Mouse (Mus musculus) limb, embryonic 11.5 days (tissue): ENCODE results near the gene Gng7. TPM values are rescaled to one million over a fixed set of nuclear protein-coding genes. Genes with fewer than 3 reads are reported as not detected.

Experiments used
- ATAC-seq: fragments of 200-750 bp; cut with Nextera tagmentation; 2 replicates; pipeline ENCODE4 v1.8.0; 2017; ENCODE audit warnings: low read depth; ENCODE audit not compliant: insufficient number of reproducible peaks, low FRiP score, low TSS enrichment
- DNase-seq: peaks from one replicate; pipeline ENCODE4 v3.0.0-alpha.2; 2015; ENCODE audit warnings: low spot score
- H3K27ac ChIP-seq: fragments of 300-500 bp; sonication (generic); replicated peaks from 2 replicates; pipeline ENCODE4 v1.5.1; 2014; ENCODE audit warnings: low read depth, mild to moderate bottlenecking, low read length
- H3K27me3 ChIP-seq: fragments of 300-500 bp; sonication (generic); 2 replicates; pipeline ENCODE4 v1.6.1; 2014; ENCODE audit warnings: mild to moderate bottlenecking, low read length, mixed read lengths; ENCODE audit not compliant: control insufficient read depth, insufficient read depth
- H3K36me3 ChIP-seq: fragments of 300-500 bp; sonication (generic); 2 replicates; pipeline ENCODE4 v1.6.1; 2014; ENCODE audit warnings: mild to moderate bottlenecking, low read length, moderate library complexity, mixed read lengths; ENCODE audit not compliant: control insufficient read depth, insufficient read depth
- H3K4me1 ChIP-seq: fragments of 300-500 bp; sonication (generic); 2 replicates; pipeline ENCODE4 v1.6.1; 2014; ENCODE audit warnings: low read length, mixed read lengths; ENCODE audit not compliant: control insufficient read depth, insufficient read depth
- H3K4me2 ChIP-seq: fragments of 300-500 bp; sonication (generic); 2 replicates; pipeline ENCODE4 v1.6.1; 2014; ENCODE audit warnings: low read depth, mild to moderate bottlenecking, moderate library complexity; ENCODE audit not compliant: severe bottlenecking
- H3K4me3 ChIP-seq: fragments of 300-500 bp; sonication (generic); 2 replicates; pipeline ENCODE4 v1.5.1; 2014; ENCODE audit warnings: low read depth, low read length
- H3K9ac ChIP-seq: fragments of 300-500 bp; sonication (generic); 2 replicates; pipeline ENCODE4 v1.6.1; 2014; ENCODE audit warnings: mild to moderate bottlenecking, low read length
- H3K9me3 ChIP-seq: fragments of 300-500 bp; sonication (generic); 2 replicates; pipeline ENCODE4 v1.6.1; 2016; ENCODE audit warnings: low read length; ENCODE audit not compliant: control insufficient read depth
- WGBS: fragments of 180-500 bp; shearing (Covaris S2); extraction: QIAGEN DNeasy Blood & Tissue Kit; methylation state at CpG from one replicate; pipeline ENCODE4 v1.1.7; 2014; 5-methylcytosine and 5-hydroxymethylcytosine counted together
- polyA plus RNA-seq: library from polyadenylated mRNA; unstranded; fragments of >200 nt; fragmentation: Nextera tagmentation; extraction: Ambion mirVana; gene quantifications from 2 replicates; pipeline ENCODE4 v1.2.1, GENCODE M21; 2014

The Gng7 gene
- polyA plus RNA-seq, 1 experiment from 2014 or later, result 4.6 TPM

GRCm38 (mm10) chr10:81033586-81033985, 18.8 kb upstream of the Gng7 start:
- no peak for DNase-seq
- WGBS, result 82% methylated on average over 10 of the region's 10 CpGs
- Histone ChIP-seq H3K9me3 (no peaks in the 10 kb centered on the region), H3K27ac (no peak overlapping the region), H3K4me1 (no peaks in the 10 kb centered on the region), H3K27me3 (no peaks in the 10 kb centered on the region), H3K9ac (no peak overlapping the region), H3K4me2 (no peak overlapping the region), H3K4me3 (no peak overlapping the region), H3K36me3 (peaks cover 5% of the 10 kb centered on the region; the same call in 1 of the 2 replicates)
- ATAC-seq, result no peak

GRCm38 (mm10) chr10:81029031-81029430, 14.3 kb upstream of the Gng7 start:
- Histone ChIP-seq H3K27ac (no peak overlapping the region), H3K9me3 (no peaks in the 10 kb centered on the region), H3K4me3 (no peak overlapping the region), H3K36me3 (peaks cover 5% of the 10 kb centered on the region; the same call in 1 of the 2 replicates), H3K4me1 (peaks cover 4% of the 10 kb centered on the region; the same call in 1 of the 2 replicates), H3K9ac (0 out of 2 replicates have a peak overlapping the region, but pooled peaks have one; percentile 12), H3K27me3 (peaks cover 13% of the 10 kb centered on the region; the same call in 1 of the 2 replicates), H3K4me2 (no peak overlapping the region)
- DNase-seq, result no peak
- WGBS, result 86% methylated on average over 10 of the region's 10 CpGs
- ATAC-seq, result no peak

GRCm38 (mm10) chr10:81028219-81028618, 13.5 kb upstream of the Gng7 start:
- H3K9ac ChIP-seq, result no peak overlapping the region
- no peaks in the 10 kb centered on the region for H3K9me3 ChIP-seq
- H3K36me3 ChIP-seq, result peaks cover 5% of the 10 kb centered on the region; the same call in 1 of the 2 replicates
- peaks cover 13% of the 10 kb centered on the region; the same call in 1 of the 2 replicates for H3K27me3 ChIP-seq
- ATAC-seq (no peak), DNase-seq (no peak)
- H3K4me2 ChIP-seq, result no peak overlapping the region
- H3K4me1 ChIP-seq, result peaks cover 4% of the 10 kb centered on the region; the same call in 1 of the 2 replicates
- no peak overlapping the region for H3K27ac ChIP-seq
- H3K4me3 ChIP-seq, result no peak overlapping the region

GRCm38 (mm10) chr10:81027331-81027730, 12.6 kb upstream of the Gng7 start:
- Histone ChIP-seq H3K4me3 (no peak overlapping the region), H3K9ac (no peak overlapping the region), H3K9me3 (no peaks in the 10 kb centered on the region), H3K4me1 (peaks cover 4% of the 10 kb centered on the region; the same call in 1 of the 2 replicates), H3K36me3 (peaks cover 5% of the 10 kb centered on the region; the same call in 1 of the 2 replicates), H3K27ac (no peak overlapping the region), H3K4me2 (no peak overlapping the region), H3K27me3 (peaks cover 18% of the 10 kb centered on the region)
- no peak for ATAC-seq
- 66% methylated on average over 4 of the region's 4 CpGs for WGBS
- no peak for DNase-seq

- H3K9me3 ChIP-seq, result no peaks in the 10 kb centered on the region
- H3K27me3 ChIP-seq, result peaks cover 22% of the 10 kb centered on the region
- H3K9ac ChIP-seq, result no peak overlapping the region
- no peak for ATAC-seq
- no peak for DNase-seq
- H3K4me3 ChIP-seq, result no peak overlapping the region
- peaks cover 4% of the 10 kb centered on the region; the same call in 1 of the 2 replicates for H3K4me1 ChIP-seq
- H3K36me3 ChIP-seq, result peaks cover 5% of the 10 kb centered on the region; the same call in 1 of the 2 replicates
- H3K4me2 ChIP-seq, result no peak overlapping the region
- WGBS, result 93% methylated on average over 5 of the region's 5 CpGs
- H3K27ac ChIP-seq, result no peak overlapping the region
These were observed 12.1 kb upstream of the Gng7 start for GRCm38 (mm10) chr10:81026857-81027256.

GRCm38 (mm10) chr10:81025639-81026275, 11.0 kb upstream of the Gng7 start, which contains the start of gene Diras1:
Gene Diras1, minus strand, starts transcription at chr10:81025662.
- ATAC-seq (no peak), DNase-seq (no peak)
- H3K4me2 ChIP-seq, result peak within 1 kb of the TSS; percentile 49
- peaks cover 31% of the 10 kb centered on the region for H3K27me3 ChIP-seq
- no peak within 1 kb of the TSS for H3K27ac ChIP-seq
- peak within 1 kb of the TSS; percentile 15 for H3K4me3 ChIP-seq
- no peaks in the 10 kb centered on the region for H3K9me3 ChIP-seq
- H3K9ac ChIP-seq, result no peak within 1 kb of the TSS
- peaks cover 4% of the 10 kb centered on the region; the same call in 1 of the 2 replicates for H3K4me1 ChIP-seq
- 48% methylated on average over 12 of the region's 12 CpGs for WGBS
- H3K36me3 ChIP-seq, result peaks cover 3% of the 10 kb centered on the region; the same call in 1 of the 2 replicates

GRCm38 (mm10) chr10:81025047-81025621, 10.4 kb upstream of the Gng7 start:
- no peak for ATAC-seq

GRCm38 (mm10) chr10:81024346-81024937, 9.7 kb upstream of the Gng7 start:
- H3K27ac ChIP-seq, result no peak overlapping the region
- no peak overlapping the region for H3K9ac ChIP-seq
- H3K4me1 ChIP-seq, result peaks cover 4% of the 10 kb centered on the region; the same call in 1 of the 2 replicates
- ATAC-seq (no peak), DNase-seq (no peak)
- WGBS, result 70% methylated on average over 5 of the region's 5 CpGs
- H3K4me3 ChIP-seq, result no peak overlapping the region
- peaks cover 31% of the 10 kb centered on the region for H3K27me3 ChIP-seq
- no peaks in the 10 kb centered on the region for H3K9me3 ChIP-seq
- H3K36me3 ChIP-seq, result no peaks in the 10 kb centered on the region
- H3K4me2 ChIP-seq, result no peak overlapping the region; the same call in 1 of the 2 replicates

More at GRCm38 (mm10) chr10:81025047-81025621, 10.4 kb upstream of the Gng7 start:
- H3K9me3 ChIP-seq, result no peaks in the 10 kb centered on the region
- no peaks in the 10 kb centered on the region for H3K36me3 ChIP-seq
- WGBS, result 2% methylated on average over 42 of the region's 43 CpGs
- peak overlapping the region; percentile 15 for H3K4me3 ChIP-seq
- H3K4me1 ChIP-seq, result peaks cover 4% of the 10 kb centered on the region; the same call in 1 of the 2 replicates
- peaks cover 31% of the 10 kb centered on the region for H3K27me3 ChIP-seq
- no peak overlapping the region for H3K9ac ChIP-seq
- no peak overlapping the region for H3K27ac ChIP-seq
- H3K4me2 ChIP-seq, result peak overlapping the region; percentile 49
- peak; percentile 51 for DNase-seq
